Mouse (Mus musculus): ENCODE results near the gene E030018B13Rik. TPM values are rescaled to one million over a fixed set of nuclear protein-coding genes. Genes with fewer than 3 reads are reported as not detected.
A peak's percentile ranks its signal among the peaks of the same experiment; 100 is the strongest.

Gene E030018B13Rik
- polyA plus RNA-seq, 1 experiment from 2014 or later: 0.17 TPM

- Histone ChIP-seq H3K27me3 (replicated peaks) (no peaks in the 10 kb centered on the region), H3K27ac (peak overlapping the region; percentile 51; the same call in 1 of the 2 replicates), H3K36me3 (no peaks in the 10 kb centered on the region), H3K4me1 (peaks cover 15% of the 10 kb centered on the region; the same call in 1 of the 2 replicates), H3K4me3 (replicated peaks) (peak overlapping the region; percentile 85), H3K9ac (no peak overlapping the region), H3K4me2 (peak overlapping the region; percentile 92), H3K9me3 (no peaks in the 10 kb centered on the region)
- ATAC-seq (ENCODE audit: insufficient read depth, low FRiP score, low read depth): no peak
- WGBS: 28% methylated on average over 8 of the region's 8 CpGs
Measured at GRCm38 (mm10) chr7:63935809-63936187, 19.1 kb downstream of the E030018B13Rik start.

- no peak for ATAC-seq (ENCODE audit: insufficient read depth, low FRiP score, low read depth)
- Histone ChIP-seq H3K4me2 (peak overlapping the region; percentile 92), H3K9me3 (no peaks in the 10 kb centered on the region), H3K27ac (peak overlapping the region; percentile 94), H3K36me3 (no peaks in the 10 kb centered on the region), H3K4me3 (replicated peaks) (peak overlapping the region; percentile 85), H3K9ac (peak overlapping the region; percentile 86; the same call in 1 of the 2 replicates), H3K4me1 (peaks cover 15% of the 10 kb centered on the region; the same call in 1 of the 2 replicates), H3K27me3 (replicated peaks) (no peaks in the 10 kb centered on the region)
- WGBS: under 1% methylated on average over 34 of the region's 34 CpGs
Measured at GRCm38 (mm10) chr7:63936188-63936985, 19.7 kb downstream of the E030018B13Rik start.

DNA sequence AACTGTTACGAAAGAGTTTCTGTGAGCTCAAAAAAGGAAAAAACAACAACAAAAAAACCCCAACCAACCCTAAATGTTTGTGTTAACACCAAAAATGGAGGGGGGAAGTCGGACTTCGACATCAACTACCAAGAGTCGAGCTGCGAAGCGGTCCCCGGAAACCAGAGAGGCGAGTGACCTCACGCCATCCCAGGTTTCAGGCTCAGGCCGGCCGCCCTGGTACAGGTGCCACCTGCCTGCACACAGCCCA, 20.3 kb downstream of the E030018B13Rik start:
- Histone ChIP-seq H3K4me1 (peaks cover 15% of the 10 kb centered on the region; the same call in 1 of the 2 replicates), H3K4me3 (replicated peaks) (peak overlapping the region; percentile 85), H3K9me3 (no peaks in the 10 kb centered on the region), H3K9ac (peak overlapping the region; percentile 86; the same call in 1 of the 2 replicates), H3K36me3 (no peaks in the 10 kb centered on the region), H3K27me3 (replicated peaks) (no peaks in the 10 kb centered on the region), H3K4me2 (peak overlapping the region; percentile 92), H3K27ac (peak overlapping the region; percentile 94)
- WGBS: under 1% methylated on average over 11 of the region's 11 CpGs
- ATAC-seq (ENCODE audit: insufficient read depth, low FRiP score, low read depth): no peak

- peak overlapping the region; percentile 94 for H3K27ac ChIP-seq
- peak overlapping the region; percentile 85 for H3K4me3 ChIP-seq (replicated peaks)
- under 1% methylated on average over 83 of the region's 88 CpGs for WGBS
- no peaks in the 10 kb centered on the region for H3K36me3 ChIP-seq
- ATAC-seq (ENCODE audit: insufficient read depth, low FRiP score, low read depth): peak; percentile 25
- H3K9ac ChIP-seq: peak overlapping the region; percentile 86
- H3K9me3 ChIP-seq: no peaks in the 10 kb centered on the region
- H3K27me3 ChIP-seq (replicated peaks): no peaks in the 10 kb centered on the region
- peaks cover 15% of the 10 kb centered on the region; the same call in 1 of the 2 replicates for H3K4me1 ChIP-seq
- peak overlapping the region; percentile 92 for H3K4me2 ChIP-seq
Measured at GRCm38 (mm10) chr7:63937236-63938065, 20.8 kb downstream of the E030018B13Rik start.

- Histone ChIP-seq H3K9me3 (no peaks in the 10 kb centered on the region), H3K36me3 (no peaks in the 10 kb centered on the region), H3K4me3 (replicated peaks) (peak overlapping the region; percentile 85), H3K9ac (peak overlapping the region; percentile 86), H3K4me2 (peak overlapping the region; percentile 92), H3K27me3 (replicated peaks) (no peaks in the 10 kb centered on the region), H3K27ac (peak overlapping the region; percentile 94), H3K4me1 (peaks cover 15% of the 10 kb centered on the region; the same call in 1 of the 2 replicates)
- ATAC-seq (ENCODE audit: insufficient read depth, low FRiP score, low read depth): peak; percentile 47
- under 1% methylated on average over 106 of the region's 121 CpGs for WGBS
Measured at GRCm38 (mm10) chr7:63938066-63938913, 21.6 kb downstream of the E030018B13Rik start.

- no peaks in the 10 kb centered on the region for H3K27me3 ChIP-seq (replicated peaks)
- H3K36me3 ChIP-seq: no peaks in the 10 kb centered on the region
- peak within 1 kb of the TSS; percentile 86 for H3K9ac ChIP-seq
- peak within 1 kb of the TSS; percentile 85 for H3K4me3 ChIP-seq (replicated peaks)
- peak within 1 kb of the TSS; percentile 98 for H3K27ac ChIP-seq
- no peaks in the 10 kb centered on the region for H3K9me3 ChIP-seq
- H3K4me2 ChIP-seq: peak within 1 kb of the TSS; percentile 92
- WGBS: 0% methylated on average over 49 of the region's 50 CpGs
- H3K4me1 ChIP-seq: peaks cover 15% of the 10 kb centered on the region; the same call in 1 of the 2 replicates
- ATAC-seq (ENCODE audit: insufficient read depth, low FRiP score, low read depth): peak; percentile 92
Measured at GRCm38 (mm10) chr7:63938914-63939396, 22.3 kb downstream of the E030018B13Rik start, which contains the start of gene Klf13. Gene Klf13 (minus strand): TSS chr7:63938915.

- Histone ChIP-seq H3K27ac (peak overlapping the region; percentile 98), H3K4me1 (peaks cover 15% of the 10 kb centered on the region; the same call in 1 of the 2 replicates), H3K4me3 (replicated peaks) (peak overlapping the region; percentile 85), H3K27me3 (replicated peaks) (no peaks in the 10 kb centered on the region), H3K9ac (peak overlapping the region; percentile 56), H3K36me3 (no peaks in the 10 kb centered on the region), H3K9me3 (no peaks in the 10 kb centered on the region), H3K4me2 (peak overlapping the region; percentile 92)
- ATAC-seq (ENCODE audit: insufficient read depth, low FRiP score, low read depth): peak; percentile 56
- WGBS: under 1% methylated on average over 34 of the region's 39 CpGs
Measured at GRCm38 (mm10) chr7:63939397-63939951, 22.8 kb downstream of the E030018B13Rik start.

GRCm38 (mm10) chr7:63940321-63940720, 23.7 kb downstream of the E030018B13Rik start:
- 94% methylated on average over 5 of the region's 5 CpGs for WGBS
- Histone ChIP-seq H3K4me3 (replicated peaks) (no peak overlapping the region), H3K9me3 (no peaks in the 10 kb centered on the region), H3K27me3 (replicated peaks) (no peaks in the 10 kb centered on the region), H3K4me1 (peaks cover 9% of the 10 kb centered on the region; the same call in 1 of the 2 replicates), H3K9ac (no peak overlapping the region), H3K27ac (peak overlapping the region; percentile 98), H3K36me3 (no peaks in the 10 kb centered on the region), H3K4me2 (no peak overlapping the region)
- no peak for ATAC-seq (ENCODE audit: insufficient read depth, low FRiP score, low read depth)

DNA sequence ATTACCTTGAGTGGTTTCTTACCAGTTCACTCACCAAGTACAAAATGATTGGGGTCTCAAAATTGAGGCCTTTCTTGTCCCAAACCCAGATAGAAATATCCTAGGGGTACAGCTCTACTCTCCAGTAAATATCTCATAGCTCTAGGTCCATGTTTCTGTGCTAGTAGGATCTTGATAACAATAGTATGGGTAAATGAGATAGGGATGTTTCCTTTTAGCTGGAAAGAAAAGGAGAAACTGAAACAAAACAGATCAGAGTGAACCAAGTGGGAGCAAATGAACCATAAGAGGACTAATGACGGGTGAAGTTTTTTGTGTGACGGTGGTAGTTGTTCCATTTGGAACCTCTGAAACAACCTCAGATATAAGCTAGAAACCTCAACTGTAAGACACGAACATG, 24.4 kb downstream of the E030018B13Rik start:
- Histone ChIP-seq H3K4me3 (replicated peaks) (no peak overlapping the region), H3K4me2 (no peak overlapping the region), H3K36me3 (no peaks in the 10 kb centered on the region), H3K4me1 (0 out of 2 replicates have a peak, but pooled peaks cover 3% of the 10 kb centered on the region), H3K9ac (no peak overlapping the region), H3K9me3 (no peaks in the 10 kb centered on the region), H3K27me3 (replicated peaks) (no peaks in the 10 kb centered on the region), H3K27ac (no peak overlapping the region)
- WGBS: 77% methylated on average over 3 of the region's 3 CpGs
- no peak for ATAC-seq (ENCODE audit: insufficient read depth, low FRiP score, low read depth)

- Histone ChIP-seq H3K4me3 (replicated peaks) (no peak overlapping the region), H3K4me1 (0 out of 2 replicates have a peak, but pooled peaks cover 3% of the 10 kb centered on the region), H3K4me2 (no peak overlapping the region), H3K27ac (no peak overlapping the region), H3K36me3 (no peaks in the 10 kb centered on the region), H3K9me3 (no peaks in the 10 kb centered on the region), H3K27me3 (replicated peaks) (no peaks in the 10 kb centered on the region), H3K9ac (no peak overlapping the region)
- 80% methylated on average over 4 of the region's 4 CpGs for WGBS
- ATAC-seq (ENCODE audit: insufficient read depth, low FRiP score, low read depth): no peak
Measured at GRCm38 (mm10) chr7:63941501-63941900, 24.8 kb downstream of the E030018B13Rik start.

- Histone ChIP-seq H3K4me3 (replicated peaks) (no peak overlapping the region), H3K4me2 (no peak overlapping the region), H3K27me3 (replicated peaks) (no peaks in the 10 kb centered on the region), H3K9me3 (no peaks in the 10 kb centered on the region), H3K36me3 (no peaks in the 10 kb centered on the region), H3K9ac (no peak overlapping the region), H3K27ac (no peak overlapping the region), H3K4me1 (0 out of 2 replicates have a peak, but pooled peaks cover 3% of the 10 kb centered on the region)
- no peak for ATAC-seq (ENCODE audit: insufficient read depth, low FRiP score, low read depth)
- 35% methylated on average over 2 of the region's 2 CpGs for WGBS
Measured at GRCm38 (mm10) chr7:63943946-63944345, 27.3 kb downstream of the E030018B13Rik start.

Data from stomach, embryonic 15.5 days (tissue).